Mouse (Mus musculus): Measurements from ENCODE around the gene Plpp4. TPM values are rescaled to one million over a fixed set of nuclear protein-coding genes. Genes with fewer than 3 reads are reported as not detected.

Plpp4 gene
- polyA plus RNA-seq, 1 experiment from 2014 or later, result 9.5 TPM

DNA sequence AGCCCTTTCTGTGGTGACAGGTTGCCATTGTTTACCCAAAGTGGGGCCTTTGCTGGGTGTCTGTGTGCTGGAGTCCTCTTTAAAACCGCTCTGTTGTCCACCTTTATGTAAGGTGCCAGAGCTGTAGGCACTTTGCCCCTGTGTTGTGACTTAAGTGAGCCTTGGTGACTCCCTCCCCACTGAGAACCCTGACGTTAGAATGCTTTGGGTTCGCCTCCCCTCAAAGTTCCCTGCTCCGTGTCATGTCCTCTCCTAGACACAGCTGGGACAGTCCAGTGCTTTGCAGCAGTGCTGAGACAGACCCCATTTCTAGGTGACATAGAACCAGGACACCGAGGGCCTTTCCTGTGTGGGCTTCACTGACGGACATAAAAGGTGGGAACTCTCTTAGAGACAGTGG lies 55.7 kb downstream of the Plpp4 start:
- H3K36me3 ChIP-seq (ENCODE audit: control insufficient read depth, insufficient read depth, low read length), result no peaks in the 10 kb centered on the region

GRCm38 (mm10) chr7:129313969-129314368 lies 57.1 kb downstream of the Plpp4 start:
- no peak for ATAC-seq (ENCODE audit: low FRiP score, low TSS enrichment)
- DNase-seq, result peak; percentile 57

More for the DNA sequence above, 55.7 kb downstream of the Plpp4 start:
- no peak overlapping the region for H3K4me2 ChIP-seq (ENCODE audit: low read length)
- no peak overlapping the region for H3K4me3 ChIP-seq (replicated peaks; ENCODE audit: low read depth, low read length)
- no peaks in the 10 kb centered on the region for H3K27me3 ChIP-seq (ENCODE audit: control insufficient read depth, insufficient read depth, low read length)
- no peak overlapping the region for H3K27ac ChIP-seq (replicated peaks; ENCODE audit: low read depth, low read length)
- no peak for DNase-seq
- WGBS, result 66% methylated on average over 6 of the region's 6 CpGs
- no peak overlapping the region for H3K9ac ChIP-seq (replicated peaks; ENCODE audit: low read length)
- ATAC-seq (ENCODE audit: low FRiP score, low TSS enrichment), result no peak
- H3K4me1 ChIP-seq (ENCODE audit: control insufficient read depth, insufficient read depth, low read length), result 0 out of 2 replicates have a peak, but pooled peaks cover 5% of the 10 kb centered on the region
- H3K9me3 ChIP-seq (ENCODE audit: control insufficient read depth, low read length), result no peaks in the 10 kb centered on the region

DNA sequence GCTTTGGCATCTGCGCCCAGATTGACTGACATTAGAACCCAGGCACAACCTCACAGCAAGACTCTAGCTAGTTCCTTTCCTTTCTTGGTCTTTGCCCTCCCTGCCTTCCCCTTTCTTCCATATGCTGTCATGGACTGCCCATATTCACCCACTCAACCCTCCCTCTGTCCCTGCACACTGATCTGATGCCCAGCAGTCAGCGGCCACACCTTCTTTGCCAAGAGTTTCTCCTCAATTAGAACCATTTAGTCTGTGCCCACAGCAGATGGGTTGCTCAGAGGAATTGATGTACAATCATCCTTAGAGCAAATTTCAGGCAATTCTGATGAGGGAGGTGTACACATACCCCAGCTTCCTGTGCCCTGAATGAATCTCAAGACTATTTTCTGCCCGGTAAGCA lies 83.3 kb downstream of the Plpp4 start:
- Histone ChIP-seq H3K4me3 (replicated peaks; ENCODE audit: low read depth, low read length) (no peak overlapping the region), H3K4me1 (ENCODE audit: control insufficient read depth, insufficient read depth, low read length) (no peaks in the 10 kb centered on the region), H3K9me3 (ENCODE audit: control insufficient read depth, low read length) (no peaks in the 10 kb centered on the region), H3K9ac (replicated peaks; ENCODE audit: low read length) (no peak overlapping the region), H3K4me2 (ENCODE audit: low read length) (no peak overlapping the region), H3K27me3 (ENCODE audit: control insufficient read depth, insufficient read depth, low read length) (no peaks in the 10 kb centered on the region), H3K27ac (replicated peaks; ENCODE audit: low read depth, low read length) (no peak overlapping the region), H3K36me3 (ENCODE audit: control insufficient read depth, insufficient read depth, low read length) (no peaks in the 10 kb centered on the region)
- ATAC-seq (ENCODE audit: low FRiP score, low TSS enrichment), result no peak
- WGBS, result 95% methylated on average over 3 of the region's 3 CpGs
- DNase-seq, result no peak

More at GRCm38 (mm10) chr7:129313969-129314368, 57.1 kb downstream of the Plpp4 start:
- 70% methylated on average over 2 of the region's 2 CpGs for WGBS
- no peak overlapping the region for H3K4me2 ChIP-seq (ENCODE audit: low read length)
- no peak overlapping the region for H3K4me3 ChIP-seq (replicated peaks; ENCODE audit: low read depth, low read length)
- no peak overlapping the region for H3K27ac ChIP-seq (replicated peaks; ENCODE audit: low read depth, low read length)
- H3K4me1 ChIP-seq (ENCODE audit: control insufficient read depth, insufficient read depth, low read length), result 0 out of 2 replicates have a peak, but pooled peaks cover 5% of the 10 kb centered on the region
- no peak overlapping the region for H3K9ac ChIP-seq (replicated peaks; ENCODE audit: low read length)
- H3K9me3 ChIP-seq (ENCODE audit: control insufficient read depth, low read length), result no peaks in the 10 kb centered on the region
- no peaks in the 10 kb centered on the region for H3K36me3 ChIP-seq (ENCODE audit: control insufficient read depth, insufficient read depth, low read length)
- no peaks in the 10 kb centered on the region for H3K27me3 ChIP-seq (ENCODE audit: control insufficient read depth, insufficient read depth, low read length)

GRCm38 (mm10) chr7:129355561-129355960 lies 98.7 kb downstream of the Plpp4 start:
- Histone ChIP-seq H3K4me1 (ENCODE audit: control insufficient read depth, insufficient read depth, low read length) (no peaks in the 10 kb centered on the region), H3K9ac (replicated peaks; ENCODE audit: low read length) (no peak overlapping the region), H3K36me3 (ENCODE audit: control insufficient read depth, insufficient read depth, low read length) (no peaks in the 10 kb centered on the region), H3K4me3 (replicated peaks; ENCODE audit: low read depth, low read length) (no peak overlapping the region), H3K27ac (replicated peaks; ENCODE audit: low read depth, low read length) (no peak overlapping the region), H3K9me3 (ENCODE audit: control insufficient read depth, low read length) (no peaks in the 10 kb centered on the region), H3K4me2 (ENCODE audit: low read length) (no peak overlapping the region), H3K27me3 (ENCODE audit: control insufficient read depth, insufficient read depth, low read length) (no peaks in the 10 kb centered on the region)
- DNase-seq, result no peak
- no peak for ATAC-seq (ENCODE audit: low FRiP score, low TSS enrichment)
- 87% methylated on average over 2 of the region's 2 CpGs for WGBS

GRCm38 (mm10) chr7:129375306-129375705 lies 118.5 kb downstream of the Plpp4 start:
- 78% methylated on average over 1 of the region's 1 CpGs for WGBS
- Histone ChIP-seq H3K9ac (replicated peaks; ENCODE audit: low read length) (no peak overlapping the region), H3K4me2 (ENCODE audit: low read length) (no peak overlapping the region), H3K36me3 (ENCODE audit: control insufficient read depth, insufficient read depth, low read length) (no peaks in the 10 kb centered on the region), H3K27me3 (ENCODE audit: control insufficient read depth, insufficient read depth, low read length) (no peaks in the 10 kb centered on the region), H3K9me3 (ENCODE audit: control insufficient read depth, low read length) (no peaks in the 10 kb centered on the region), H3K4me3 (replicated peaks; ENCODE audit: low read depth, low read length) (no peak overlapping the region), H3K27ac (replicated peaks; ENCODE audit: low read depth, low read length) (no peak overlapping the region), H3K4me1 (ENCODE audit: control insufficient read depth, insufficient read depth, low read length) (no peaks in the 10 kb centered on the region)
- DNase-seq (no peak), ATAC-seq (ENCODE audit: low FRiP score, low TSS enrichment) (no peak)

DNA sequence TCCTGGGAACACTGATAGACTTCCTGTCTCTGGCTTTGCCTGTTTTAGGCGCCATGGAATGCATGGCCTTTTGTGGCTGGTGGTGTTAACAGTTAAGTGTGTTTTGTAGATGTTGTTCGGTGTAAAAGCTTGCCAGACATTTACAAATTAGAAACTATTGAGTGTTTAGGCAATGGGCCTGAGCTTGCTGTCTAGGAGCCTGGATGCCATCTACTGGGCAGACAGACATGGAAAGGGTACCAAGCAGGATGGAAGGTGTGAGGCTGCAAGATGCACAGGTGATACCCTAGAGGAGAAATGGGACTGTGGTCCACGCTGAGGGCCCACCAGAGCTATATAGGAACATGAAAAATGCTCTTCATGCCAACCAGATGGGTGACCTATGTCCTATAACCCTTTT lies 128.3 kb downstream of the Plpp4 start:
- ATAC-seq (ENCODE audit: low FRiP score, low TSS enrichment) (no peak), DNase-seq (no peak)
- Histone ChIP-seq H3K27me3 (ENCODE audit: control insufficient read depth, insufficient read depth, low read length) (no peaks in the 10 kb centered on the region), H3K9me3 (ENCODE audit: control insufficient read depth, low read length) (no peaks in the 10 kb centered on the region), H3K36me3 (ENCODE audit: control insufficient read depth, insufficient read depth, low read length) (no peaks in the 10 kb centered on the region), H3K27ac (replicated peaks; ENCODE audit: low read depth, low read length) (no peak overlapping the region), H3K4me1 (ENCODE audit: control insufficient read depth, insufficient read depth, low read length) (no peaks in the 10 kb centered on the region), H3K9ac (replicated peaks; ENCODE audit: low read length) (no peak overlapping the region), H3K4me2 (ENCODE audit: low read length) (no peak overlapping the region), H3K4me3 (replicated peaks; ENCODE audit: low read depth, low read length) (no peak overlapping the region)
- WGBS, result 75% methylated on average over 3 of the region's 3 CpGs

DNA sequence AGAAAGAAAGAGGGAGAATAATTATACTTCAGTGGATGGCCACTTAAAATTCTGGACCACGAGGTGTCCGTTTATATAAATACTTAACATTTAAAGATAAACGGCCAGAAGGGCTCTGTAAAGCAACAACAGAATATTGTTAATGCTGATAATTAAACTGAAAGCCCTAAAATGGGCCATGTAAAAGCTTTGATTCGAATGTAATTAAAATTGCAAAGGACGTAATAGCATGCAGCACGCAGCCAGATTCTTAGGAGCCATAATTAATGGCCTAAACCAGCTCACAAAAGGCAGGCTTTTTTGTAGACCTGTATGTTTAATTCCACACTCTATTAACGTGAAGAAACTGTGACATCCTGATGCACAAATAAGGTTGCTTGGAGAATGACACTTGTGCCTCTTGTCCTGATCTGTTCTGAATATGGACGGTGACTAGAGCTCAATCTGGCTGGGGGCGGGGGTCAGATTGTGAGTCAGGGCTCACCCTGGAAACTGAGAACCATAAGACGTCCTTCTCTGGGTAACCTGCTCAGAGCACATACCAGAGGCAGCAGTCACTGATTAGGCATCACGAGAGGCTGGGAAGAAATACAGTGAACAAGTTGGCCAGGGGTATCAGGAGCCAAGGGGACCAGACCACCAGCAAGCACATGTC lies 136.1 kb downstream of the Plpp4 start:
- Histone ChIP-seq H3K27me3 (ENCODE audit: control insufficient read depth, insufficient read depth, low read length) (no peaks in the 10 kb centered on the region), H3K36me3 (ENCODE audit: control insufficient read depth, insufficient read depth, low read length) (no peaks in the 10 kb centered on the region), H3K9me3 (ENCODE audit: control insufficient read depth, low read length) (no peaks in the 10 kb centered on the region), H3K27ac (replicated peaks; ENCODE audit: low read depth, low read length) (0 out of 2 replicates have a peak overlapping the region, but pooled peaks have one; percentile 20), H3K9ac (replicated peaks; ENCODE audit: low read length) (no peak overlapping the region), H3K4me3 (replicated peaks; ENCODE audit: low read depth, low read length) (no peak overlapping the region), H3K4me1 (ENCODE audit: control insufficient read depth, insufficient read depth, low read length) (no peaks in the 10 kb centered on the region), H3K4me2 (ENCODE audit: low read length) (no peak overlapping the region)
- 44% methylated on average over 11 of the region's 11 CpGs for WGBS
- peak; percentile 42 for DNase-seq
- ATAC-seq (ENCODE audit: low FRiP score, low TSS enrichment), result no peak

DNA sequence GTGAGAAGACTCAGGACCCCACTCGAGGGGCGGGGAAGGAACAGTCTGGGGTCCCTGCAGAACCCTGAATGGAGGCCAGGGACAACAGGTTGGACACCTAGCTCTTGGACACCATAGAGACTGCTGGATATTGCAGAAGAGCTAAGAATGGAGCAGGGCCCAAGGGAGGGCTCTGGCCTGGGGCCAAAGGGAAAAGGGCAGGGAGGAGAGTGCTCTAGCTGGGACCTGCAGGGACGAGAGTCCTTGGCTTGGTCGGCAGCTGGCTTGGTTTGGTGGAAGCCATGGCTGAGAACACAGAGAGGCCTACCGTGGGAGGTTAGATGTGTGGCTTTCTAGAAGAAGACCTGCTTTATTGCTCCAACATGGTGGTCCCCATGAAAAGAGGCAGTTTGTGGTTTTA lies 139.7 kb downstream of the Plpp4 start:
- Histone ChIP-seq H3K27ac (replicated peaks; ENCODE audit: low read depth, low read length) (no peak overlapping the region), H3K4me2 (ENCODE audit: low read length) (no peak overlapping the region), H3K9ac (replicated peaks; ENCODE audit: low read length) (no peak overlapping the region), H3K36me3 (ENCODE audit: control insufficient read depth, insufficient read depth, low read length) (no peaks in the 10 kb centered on the region), H3K27me3 (ENCODE audit: control insufficient read depth, insufficient read depth, low read length) (no peaks in the 10 kb centered on the region), H3K9me3 (ENCODE audit: control insufficient read depth, low read length) (no peaks in the 10 kb centered on the region), H3K4me1 (ENCODE audit: control insufficient read depth, insufficient read depth, low read length) (no peaks in the 10 kb centered on the region), H3K4me3 (replicated peaks; ENCODE audit: low read depth, low read length) (no peak overlapping the region)
- no peak for ATAC-seq (ENCODE audit: low FRiP score, low TSS enrichment)
- DNase-seq, result no peak
- 88% methylated on average over 5 of the region's 5 CpGs for WGBS

DNA sequence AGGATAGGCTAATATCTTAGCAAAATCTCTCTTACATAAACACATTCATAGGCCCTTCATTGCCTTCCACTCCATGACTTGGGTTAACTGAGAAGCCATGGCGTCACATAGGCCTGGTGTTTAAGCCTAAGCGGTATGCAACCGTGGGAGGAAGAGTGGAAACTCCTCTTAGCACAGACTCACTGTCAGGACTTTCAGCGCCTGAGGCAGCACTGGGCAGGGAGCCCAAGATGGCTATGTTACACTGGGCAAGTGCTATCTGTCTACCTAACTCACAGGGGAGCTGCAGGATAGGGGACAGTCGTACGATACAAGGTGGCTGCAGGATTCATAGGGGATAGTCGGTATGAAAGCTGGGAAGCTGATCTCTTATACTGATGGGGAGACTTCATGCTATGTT lies 142.2 kb downstream of the Plpp4 start:
- no peak overlapping the region for H3K4me3 ChIP-seq (replicated peaks; ENCODE audit: low read depth, low read length)
- H3K27ac ChIP-seq (replicated peaks; ENCODE audit: low read depth, low read length), result no peak overlapping the region
- WGBS, result 92% methylated on average over 7 of the region's 7 CpGs
- H3K27me3 ChIP-seq (ENCODE audit: control insufficient read depth, insufficient read depth, low read length), result no peaks in the 10 kb centered on the region
- H3K9me3 ChIP-seq (ENCODE audit: control insufficient read depth, low read length), result no peaks in the 10 kb centered on the region
- H3K9ac ChIP-seq (replicated peaks; ENCODE audit: low read length), result no peak overlapping the region
- peaks cover 15% of the 10 kb centered on the region for H3K4me1 ChIP-seq (ENCODE audit: control insufficient read depth, insufficient read depth, low read length)
- H3K36me3 ChIP-seq (ENCODE audit: control insufficient read depth, insufficient read depth, low read length), result no peaks in the 10 kb centered on the region
- H3K4me2 ChIP-seq (ENCODE audit: low read length), result no peak overlapping the region
- DNase-seq, result no peak
- no peak for ATAC-seq (ENCODE audit: low FRiP score, low TSS enrichment)

Measured in midbrain, embryonic 14.5 days (tissue).